Mouse (Mus musculus) midbrain, embryonic 14.5 days (tissue): ENCODE results near the gene Pnmal1. TPM values are rescaled to one million over a fixed set of nuclear protein-coding genes. Genes with fewer than 3 reads are reported as not detected.
A peak's percentile ranks its signal among the peaks of the same experiment; 100 is the strongest.

Experiments
- ATAC-seq: fragments of 200-750 bp; cut with Nextera tagmentation; 2 replicates; pipeline ENCODE4 v1.8.0; 2017; ENCODE audit warnings: moderate number of reproducible peaks, moderate library complexity; ENCODE audit not compliant: low FRiP score, low TSS enrichment
- DNase-seq: peaks from one replicate; pipeline ENCODE4 v3.0.0-alpha.2; 2015
- H3K27ac ChIP-seq: fragments of 300-500 bp; sonication (generic); replicated peaks from 2 replicates; pipeline ENCODE4 v1.5.1; 2014; ENCODE audit warnings: mild to moderate bottlenecking, low read depth, low read length, moderate library complexity
- H3K27me3 ChIP-seq: fragments of 300-500 bp; sonication (generic); 2 replicates; pipeline ENCODE4 v1.6.1; 2014; ENCODE audit warnings: low read length, control low read depth, mixed read lengths; ENCODE audit not compliant: control insufficient read depth, insufficient read depth
- H3K36me3 ChIP-seq: fragments of 300-500 bp; sonication (generic); 2 replicates; pipeline ENCODE4 v1.6.1; 2014; ENCODE audit warnings: low read length, control low read depth; ENCODE audit not compliant: control insufficient read depth, insufficient read depth
- H3K4me1 ChIP-seq: fragments of 300-500 bp; sonication (generic); 2 replicates; pipeline ENCODE4 v1.6.1; 2014; ENCODE audit warnings: mild to moderate bottlenecking, antibody characterized with exemption, low read length, control low read depth; ENCODE audit not compliant: control insufficient read depth, insufficient read depth
- H3K4me2 ChIP-seq: fragments of 300-500 bp; sonication (generic); 2 replicates; pipeline ENCODE4 v1.6.1; 2014; ENCODE audit warnings: mild to moderate bottlenecking, low read length, moderate library complexity
- H3K4me3 ChIP-seq: fragments of 300-500 bp; sonication (generic); replicated peaks from 2 replicates; pipeline ENCODE4 v1.5.1; 2014; ENCODE audit warnings: low read depth, low read length
- H3K9ac ChIP-seq: fragments of 300-500 bp; sonication (generic); replicated peaks from 2 replicates; pipeline ENCODE4 v1.6.1; 2014; ENCODE audit warnings: mild to moderate bottlenecking, low read length, moderate library complexity
- H3K9me3 ChIP-seq: fragments of 300-500 bp; sonication (generic); 2 replicates; pipeline ENCODE4 v1.6.1; 2016; ENCODE audit warnings: low read length, control low read depth, mixed read lengths; ENCODE audit not compliant: control insufficient read depth
- WGBS: fragments of 180-500 bp; shearing (Covaris S2); extraction: QIAGEN DNeasy Blood & Tissue Kit; methylation state at CpG from one replicate; pipeline ENCODE4 v1.1.7; 2014; 5-methylcytosine and 5-hydroxymethylcytosine counted together
- polyA plus RNA-seq: library from polyadenylated mRNA; unstranded; fragments of >200 nt; fragmentation: Nextera tagmentation; extraction: Ambion mirVana; gene quantifications from 2 replicates; pipeline ENCODE4 v1.2.1, GENCODE M21; 2014

The Pnmal1 gene
- polyA plus RNA-seq, result 60.8 and 69.8 TPM in 2 replicates

DNA sequence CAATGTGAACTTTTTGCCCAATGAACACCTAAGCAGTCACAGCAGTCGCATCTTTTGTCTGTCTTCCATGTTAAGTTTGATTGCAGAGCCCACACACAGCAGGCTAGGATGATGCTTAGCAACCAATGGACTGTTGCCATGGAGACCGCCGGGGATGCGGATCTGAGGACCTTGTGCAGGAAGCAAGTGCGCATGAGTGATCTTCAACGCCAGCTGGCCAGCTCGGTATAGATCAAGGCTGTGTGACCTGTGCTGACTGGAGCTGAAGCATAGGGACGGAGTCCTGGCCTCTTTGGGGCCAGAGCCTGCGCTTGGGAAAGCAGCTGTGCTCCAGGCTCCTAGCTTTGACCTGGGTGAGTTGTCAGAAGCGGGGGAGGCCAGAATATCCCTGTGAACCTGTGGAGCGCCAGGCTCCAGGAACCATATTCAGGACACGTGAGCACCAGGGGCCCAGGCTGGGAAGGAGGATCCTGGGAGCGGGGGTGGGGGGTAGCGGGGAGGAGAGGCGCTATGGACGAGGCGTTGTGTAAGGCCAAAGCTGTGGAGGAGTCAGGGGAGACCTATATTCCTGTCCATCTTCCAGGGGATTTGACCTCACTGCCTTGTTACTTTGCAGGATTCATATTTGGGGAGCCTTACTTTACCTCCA lies at the start of gene Pnmal1:
Gene Pnmal1 (plus strand): TSS at position 141 of the 649 bp plus-strand sequence.
- DNase-seq (peak; percentile 98), ATAC-seq (peak; percentile 94)
- peak within 1 kb of the TSS; percentile 56 for H3K9ac ChIP-seq
- H3K4me2 ChIP-seq, result peak within 1 kb of the TSS; percentile 79
- 1% methylated on average over 17 of the region's 17 CpGs for WGBS
- no peaks in the 10 kb centered on the region for H3K9me3 ChIP-seq
- 0 out of 2 replicates have a peak, but pooled peaks cover 8% of the 10 kb centered on the region for H3K36me3 ChIP-seq
- H3K4me1 ChIP-seq, result peaks cover 55% of the 10 kb centered on the region
- no peaks in the 10 kb centered on the region for H3K27me3 ChIP-seq
- peak within 1 kb of the TSS; percentile 44 for H3K4me3 ChIP-seq
- peak within 1 kb of the TSS; percentile 95 for H3K27ac ChIP-seq

DNA sequence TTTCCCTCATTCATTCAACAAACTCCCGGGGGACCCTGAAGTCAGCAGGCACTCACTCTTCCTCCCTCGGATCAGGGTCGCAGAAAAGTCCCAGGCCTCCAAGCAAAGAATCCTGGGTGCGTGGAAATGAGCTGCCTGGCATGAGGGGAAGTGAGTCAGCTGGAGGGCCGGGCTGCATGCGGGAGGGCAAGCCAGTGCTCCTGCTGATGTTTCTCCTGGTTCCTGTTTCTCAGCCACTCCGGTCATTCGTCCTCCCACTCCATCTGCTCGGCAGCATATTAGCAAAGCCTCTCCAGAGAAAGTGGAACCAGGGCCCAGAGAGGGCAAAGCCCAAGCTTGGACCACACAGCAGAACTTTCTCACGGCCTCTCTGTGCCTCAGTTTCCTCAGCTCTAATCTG lies 49.6 kb upstream of the Pnmal1 start:
- Histone ChIP-seq H3K9ac (no peak overlapping the region), H3K4me1 (peaks cover 4% of the 10 kb centered on the region; the same call in 1 of the 2 replicates), H3K27ac (no peak overlapping the region), H3K4me2 (no peak overlapping the region), H3K36me3 (peaks cover 17% of the 10 kb centered on the region), H3K9me3 (no peaks in the 10 kb centered on the region), H3K4me3 (no peak overlapping the region), H3K27me3 (no peaks in the 10 kb centered on the region)
- ATAC-seq (no peak), DNase-seq (no peak)
- 56% methylated on average over 10 of the region's 10 CpGs for WGBS

DNA sequence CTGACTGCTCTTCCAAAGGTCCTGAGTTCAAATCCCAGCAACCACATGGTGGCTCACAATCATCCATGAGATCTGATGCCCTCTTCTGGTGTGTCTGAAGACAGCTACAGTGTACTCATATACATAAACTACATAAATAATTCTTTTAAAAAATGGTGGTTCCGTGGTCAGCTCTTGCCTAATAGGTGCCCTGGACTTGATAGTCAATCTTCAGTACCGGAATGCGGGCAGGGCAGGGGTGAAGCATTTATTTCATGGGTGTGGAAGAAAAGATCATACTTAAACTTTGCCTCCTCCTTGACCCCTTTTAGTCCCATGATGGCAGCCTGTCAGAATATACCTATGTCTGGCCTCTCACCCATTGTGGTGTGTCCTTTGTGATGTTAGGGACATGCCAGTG lies 47.6 kb upstream of the Pnmal1 start:
- no peak for ATAC-seq
- Histone ChIP-seq H3K4me1 (peaks cover 4% of the 10 kb centered on the region; the same call in 1 of the 2 replicates), H3K9me3 (no peaks in the 10 kb centered on the region), H3K27me3 (no peaks in the 10 kb centered on the region), H3K36me3 (peaks cover 37% of the 10 kb centered on the region), H3K4me2 (no peak overlapping the region), H3K27ac (no peak overlapping the region), H3K9ac (no peak overlapping the region), H3K4me3 (no peak overlapping the region)
- DNase-seq, result no peak
- WGBS, result 95% methylated on average over 3 of the region's 3 CpGs

DNA sequence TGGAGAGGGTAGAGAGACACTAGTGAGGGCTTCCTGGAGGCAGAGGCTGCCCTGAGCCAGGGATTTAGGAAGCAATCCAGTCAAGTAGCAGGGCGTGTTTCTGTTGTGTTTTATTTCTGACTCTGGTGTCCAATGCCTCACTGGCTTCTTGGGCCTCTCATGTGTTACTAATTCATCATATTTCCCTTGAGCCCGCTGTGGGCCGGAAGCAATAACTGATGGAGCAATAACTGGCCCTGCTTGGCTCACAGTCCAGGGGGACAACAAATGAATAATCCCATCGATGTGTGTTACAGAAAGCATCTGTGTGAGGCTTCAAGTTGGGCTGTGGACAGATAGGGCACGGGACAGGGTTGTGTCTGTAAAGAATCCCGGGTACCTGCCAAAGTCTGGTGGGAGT lies 47.1 kb upstream of the Pnmal1 start:
- Histone ChIP-seq H3K4me3 (no peak overlapping the region), H3K27me3 (no peaks in the 10 kb centered on the region), H3K9me3 (no peaks in the 10 kb centered on the region), H3K27ac (no peak overlapping the region), H3K4me1 (peaks cover 4% of the 10 kb centered on the region; the same call in 1 of the 2 replicates), H3K36me3 (peaks cover 41% of the 10 kb centered on the region), H3K4me2 (no peak overlapping the region), H3K9ac (no peak overlapping the region)
- no peak for DNase-seq
- no peak for ATAC-seq
- WGBS, result 67% methylated on average over 6 of the region's 6 CpGs

DNA sequence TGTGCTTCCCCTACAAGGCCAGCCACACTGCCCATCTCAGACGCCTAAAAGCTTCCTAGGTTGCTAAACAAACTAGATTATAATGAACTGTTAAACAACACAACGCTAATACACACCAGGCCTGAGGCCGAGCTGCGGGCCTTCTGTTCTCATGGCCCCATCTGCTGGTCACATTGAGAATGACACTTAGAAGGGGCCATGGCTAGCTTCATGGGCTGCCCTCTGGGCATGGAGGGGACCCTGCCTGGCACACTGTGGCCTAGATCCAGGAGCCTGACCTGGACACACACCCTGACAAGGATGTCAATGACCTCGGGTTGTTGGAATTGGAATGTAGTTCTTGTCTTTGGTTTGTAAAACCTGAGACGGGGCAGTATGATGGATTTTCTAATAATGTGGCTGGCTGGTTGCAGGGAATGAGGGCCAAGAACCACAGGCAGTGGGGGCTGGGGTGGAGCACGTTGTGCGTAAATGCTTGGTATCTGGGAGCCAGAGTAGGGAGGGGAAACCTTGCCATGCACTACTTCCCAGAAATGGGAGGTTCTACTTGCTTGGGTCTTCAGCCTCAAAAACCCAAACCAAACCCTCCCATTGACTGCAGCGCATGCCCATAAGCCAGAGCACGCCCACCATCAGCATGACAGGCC lies 45.5 kb upstream of the Pnmal1 start:
- no peaks in the 10 kb centered on the region for H3K27me3 ChIP-seq
- no peaks in the 10 kb centered on the region for H3K4me1 ChIP-seq
- H3K27ac ChIP-seq, result no peak overlapping the region
- no peaks in the 10 kb centered on the region for H3K9me3 ChIP-seq
- ATAC-seq, result peak; percentile 73; the same call in 1 of the 2 replicates
- peaks cover 57% of the 10 kb centered on the region for H3K36me3 ChIP-seq
- peak; percentile 89 for DNase-seq
- no peak overlapping the region for H3K4me3 ChIP-seq
- no peak overlapping the region for H3K9ac ChIP-seq
- H3K4me2 ChIP-seq, result no peak overlapping the region
- 42% methylated on average over 10 of the region's 10 CpGs for WGBS

DNA sequence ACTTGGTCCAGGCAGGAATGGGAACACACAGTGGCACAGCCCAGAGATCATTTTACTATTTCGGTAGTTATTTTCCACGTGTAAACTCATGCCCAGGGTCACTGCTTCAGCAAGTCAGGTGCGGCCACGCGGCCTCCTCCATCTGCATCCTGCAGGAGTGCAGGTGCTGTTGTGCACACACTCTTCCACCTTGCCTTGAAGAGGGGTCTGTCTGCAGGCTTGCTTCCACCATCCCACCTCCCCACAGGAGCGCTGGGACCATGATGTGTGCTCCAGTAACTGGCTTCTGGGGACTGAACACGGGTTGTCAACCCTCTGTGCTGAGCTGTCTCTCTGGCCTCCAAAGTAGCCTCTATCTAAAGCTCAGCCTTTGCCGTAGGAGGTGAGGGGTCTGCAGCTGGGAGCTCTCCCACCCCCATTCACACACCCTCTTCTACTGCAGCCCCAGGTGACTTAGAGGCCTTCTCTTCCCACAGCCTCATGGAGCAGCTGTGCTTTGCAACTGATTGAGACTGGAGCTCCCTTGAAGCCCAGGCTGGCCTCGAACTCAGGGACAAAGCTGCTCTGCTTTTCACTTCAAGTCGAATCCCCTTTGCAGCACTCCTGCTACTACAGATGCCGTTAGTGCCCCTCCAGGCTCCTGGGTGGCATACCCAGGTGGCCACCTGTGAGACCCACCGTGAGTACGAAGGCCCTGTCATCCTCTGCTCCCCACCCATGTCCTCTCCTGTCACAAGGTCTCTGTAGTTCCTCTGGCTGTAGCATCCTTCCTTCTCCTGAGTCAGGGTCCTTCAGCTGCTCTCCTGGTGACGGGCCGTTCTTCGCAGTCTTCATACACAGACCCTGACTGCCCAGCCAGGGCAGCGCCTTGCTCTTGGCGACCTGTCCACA lies 44.8 kb upstream of the Pnmal1 start:
- Histone ChIP-seq H3K4me1 (peaks cover 6% of the 10 kb centered on the region), H3K27ac (no peak overlapping the region), H3K4me2 (no peak overlapping the region), H3K36me3 (peaks cover 65% of the 10 kb centered on the region), H3K27me3 (no peaks in the 10 kb centered on the region), H3K4me3 (no peak overlapping the region), H3K9ac (no peak overlapping the region), H3K9me3 (no peaks in the 10 kb centered on the region)
- DNase-seq, result no peak
- WGBS, result 84% methylated on average over 18 of the region's 18 CpGs
- ATAC-seq, result no peak

DNA sequence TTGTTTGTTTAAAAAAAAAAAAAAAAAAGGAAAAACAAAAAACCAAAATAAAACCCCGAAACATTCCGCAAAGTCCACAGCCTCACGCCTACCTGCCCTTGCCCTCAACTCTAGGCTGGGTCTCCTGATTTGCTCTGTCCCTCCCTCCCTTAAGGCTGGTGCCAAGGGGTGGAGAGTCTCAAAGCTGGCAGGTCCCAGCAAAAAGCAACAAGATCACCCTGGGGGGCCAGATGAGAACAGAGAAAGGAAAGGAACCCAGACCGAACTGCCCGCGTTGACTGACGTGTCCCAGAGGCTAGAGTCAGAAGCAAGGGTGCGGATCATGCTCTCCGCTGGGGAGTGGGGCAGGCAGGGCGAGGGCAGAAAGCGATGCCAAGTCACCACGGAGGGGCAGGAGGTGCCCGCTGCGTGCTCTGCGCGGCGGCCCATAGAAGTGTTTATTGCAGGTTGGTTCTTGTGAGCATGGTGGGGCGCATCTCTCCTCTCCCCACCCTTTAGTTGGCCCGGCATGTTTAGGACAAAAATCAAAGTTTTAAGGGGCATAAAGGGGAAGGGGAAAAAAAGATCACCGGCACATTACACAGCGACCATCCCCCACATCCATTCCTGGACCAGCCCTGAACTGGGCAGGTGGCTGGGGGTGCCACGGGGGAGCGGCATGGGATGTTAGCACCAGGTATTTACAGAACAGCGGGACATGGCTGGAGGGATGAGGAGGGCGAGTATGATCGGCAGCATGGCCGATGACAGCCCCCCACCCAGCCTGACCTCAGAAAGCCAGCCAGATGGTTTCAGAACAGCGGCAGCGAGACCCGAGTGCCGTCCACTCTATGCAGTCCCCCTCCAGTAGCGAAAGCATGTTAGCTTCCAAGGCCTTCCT lies 43.8 kb upstream of the Pnmal1 start:
- Histone ChIP-seq H3K4me2 (no peak overlapping the region), H3K4me3 (no peak overlapping the region), H3K9me3 (no peaks in the 10 kb centered on the region), H3K27me3 (no peaks in the 10 kb centered on the region), H3K36me3 (peaks cover 70% of the 10 kb centered on the region), H3K4me1 (peaks cover 16% of the 10 kb centered on the region), H3K27ac (no peak overlapping the region), H3K9ac (no peak overlapping the region)
- ATAC-seq, result no peak
- WGBS, result 94% methylated on average over 32 of the region's 32 CpGs
- DNase-seq, result no peak
